Mouse (Mus musculus) lung, adult 2 months (tissue): ENCODE data around the gene Galnt9.

ENCODE experiments used
- CTCF ChIP-seq: fragments of 200-500 bp; IDR thresholded peaks from 2 replicates; pipeline ENCODE4 v1.5.1; 2011; ENCODE audit warnings: mild to moderate bottlenecking, low read length, control low read depth; ENCODE audit not compliant: insufficient read depth
- POLR2A ChIP-seq: fragments of 200-500 bp; IDR thresholded peaks from 2 replicates; pipeline ENCODE4 v1.6.1; 2011; ENCODE audit warnings: low read depth, mild to moderate bottlenecking, control low read depth, low read length, borderline replicate concordance; ENCODE audit errors: extremely low read depth

DNA sequence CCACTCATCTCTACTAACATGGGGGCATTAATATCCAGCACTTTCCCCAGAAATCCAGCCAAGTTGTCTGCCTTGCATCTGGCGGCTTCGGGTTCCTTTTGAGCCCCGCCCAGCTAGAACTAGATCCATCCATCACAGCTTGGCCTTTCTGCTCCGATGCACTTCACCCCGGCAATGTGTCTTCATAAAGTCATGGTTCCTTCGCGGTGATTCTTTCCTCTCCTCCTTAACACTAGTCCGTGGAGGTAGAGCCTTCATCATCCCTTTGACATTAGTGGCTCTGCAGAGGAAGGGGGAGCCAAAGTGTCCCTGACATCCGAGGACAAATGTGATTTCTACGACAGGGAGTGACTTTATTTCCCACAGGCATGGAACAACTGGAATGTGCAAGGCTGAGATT, 46.1 kb upstream of the Galnt9 start:
- TF ChIP-seq CTCF (no peak), POLR2A (no peak)
